Mouse (Mus musculus) thymus, adult 2 months (tissue): ENCODE measurements around the gene Homer3.

ENCODE experiments used
- CTCF ChIP-seq: fragments of 200-500 bp; IDR thresholded peaks from 2 replicates; pipeline ENCODE4 v1.5.1; 2012; ENCODE audit warnings: mild to moderate bottlenecking, control low read depth, low read length, moderate library complexity, borderline replicate concordance; ENCODE audit not compliant: control insufficient read depth, poor library complexity, insufficient read depth; ENCODE audit errors: extremely low read depth
- POLR2A ChIP-seq: fragments of 200-500 bp; IDR thresholded peaks from 2 replicates; pipeline ENCODE4 v1.6.1; 2012; ENCODE audit warnings: mild to moderate bottlenecking, low read length, control low read depth, moderate library complexity; ENCODE audit not compliant: control insufficient read depth, poor library complexity, insufficient read depth; ENCODE audit errors: extremely low read depth

DNA sequence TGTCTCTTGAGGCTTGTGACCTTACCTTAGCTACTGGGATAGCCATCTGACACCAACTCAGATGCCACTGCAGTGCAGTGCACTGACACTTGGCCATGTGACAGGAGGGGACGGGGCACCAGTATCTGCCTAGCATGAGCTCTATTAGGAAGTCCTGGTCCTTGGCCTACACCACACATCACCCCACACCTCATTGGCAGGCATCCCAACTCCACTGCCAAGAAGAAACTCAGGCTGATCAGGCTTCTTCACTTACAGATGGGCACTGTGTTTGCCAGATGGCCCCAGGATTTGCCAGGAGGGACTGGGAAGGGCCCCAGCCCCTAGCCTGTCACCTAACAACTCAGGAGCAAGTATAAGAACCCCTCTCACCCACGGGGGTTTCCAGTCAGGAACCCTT is 30.8 kb downstream of the Homer3 start:
- TF ChIP-seq CTCF (no peak), POLR2A (no peak)
